Mouse (Mus musculus): Measurements from ENCODE around the gene Kctd19.

Gene Kctd19

GRCm38 (mm10) chr8:105422006-105422405 is 8.7 kb upstream of the Kctd19 start:
- no peak for DNase-seq (ENCODE audit: low spot score)

GRCm38 (mm10) chr8:105419800-105420199 is 6.5 kb upstream of the Kctd19 start:
- DNase-seq (ENCODE audit: low spot score): no peak

GRCm38 (mm10) chr8:105418992-105419391 is 5.7 kb upstream of the Kctd19 start:
- no peak for DNase-seq (ENCODE audit: low spot score)

GRCm38 (mm10) chr8:105409947-105410346 is 3.4 kb downstream of the Kctd19 start:
- peak; percentile 29 for DNase-seq (ENCODE audit: low spot score)

GRCm38 (mm10) chr8:105408331-105408730 is 5.0 kb downstream of the Kctd19 start:
- peak; percentile 20 for DNase-seq (ENCODE audit: low spot score)

- no peak for DNase-seq (ENCODE audit: low spot score)
Measured at GRCm38 (mm10) chr8:105406416-105406815, 6.9 kb downstream of the Kctd19 start.

- no peak for DNase-seq (ENCODE audit: low spot score)
Measured at GRCm38 (mm10) chr8:105404496-105404895, 8.8 kb downstream of the Kctd19 start.

GRCm38 (mm10) chr8:105403467-105403866 is 9.8 kb downstream of the Kctd19 start:
- DNase-seq (ENCODE audit: low spot score): no peak

GRCm38 (mm10) chr8:105400016-105400415 is 13.3 kb downstream of the Kctd19 start:
- no peak for DNase-seq (ENCODE audit: low spot score)

- DNase-seq (ENCODE audit: low spot score): peak; percentile 59
Measured at GRCm38 (mm10) chr8:105397747-105398146, 15.6 kb downstream of the Kctd19 start.

- no peak for DNase-seq (ENCODE audit: low spot score)
Measured at GRCm38 (mm10) chr8:105393915-105394314, 19.4 kb downstream of the Kctd19 start.

GRCm38 (mm10) chr8:105393089-105393787 is 20.1 kb downstream of the Kctd19 start:
- DNase-seq (ENCODE audit: low spot score): no peak

GRCm38 (mm10) chr8:105389096-105389495 is 24.2 kb downstream of the Kctd19 start:
- DNase-seq (ENCODE audit: low spot score): no peak

GRCm38 (mm10) chr8:105387151-105387550 is 26.2 kb downstream of the Kctd19 start:
- no peak for DNase-seq (ENCODE audit: low spot score)

- DNase-seq (ENCODE audit: low spot score): no peak
Measured at GRCm38 (mm10) chr8:105384070-105384469, 29.2 kb downstream of the Kctd19 start.

GRCm38 (mm10) chr8:105380308-105380707 is 33.0 kb downstream of the Kctd19 start:
- no peak for DNase-seq (ENCODE audit: low spot score)

GRCm38 (mm10) chr8:105378673-105379072 is 34.6 kb downstream of the Kctd19 start:
- DNase-seq (ENCODE audit: low spot score): peak; percentile 72

GRCm38 (mm10) chr8:105374513-105374966 is 38.8 kb downstream of the Kctd19 start:
- no peak for DNase-seq (ENCODE audit: low spot score)

GRCm38 (mm10) chr8:105373032-105373431 is 40.3 kb downstream of the Kctd19 start, which contains the start of gene Plekhg4:
Plekhg4 (plus strand) TSS chr8:105373274.
- DNase-seq (ENCODE audit: low spot score): no peak

- DNase-seq (ENCODE audit: low spot score): no peak
Measured at GRCm38 (mm10) chr8:105372473-105372872, 40.8 kb downstream of the Kctd19 start.

- peak; percentile 51 for DNase-seq (ENCODE audit: low spot score)
Measured at GRCm38 (mm10) chr8:105367107-105367506, 46.2 kb downstream of the Kctd19 start.

- no peak for DNase-seq (ENCODE audit: low spot score)
Measured at GRCm38 (mm10) chr8:105361751-105362702, 51.3 kb downstream of the Kctd19 start.

GRCm38 (mm10) chr8:105359646-105360045 is 53.7 kb downstream of the Kctd19 start:
- peak; percentile 88 for DNase-seq (ENCODE audit: low spot score)

Measured in MN1 (cell line).